Mouse (Mus musculus): ENCODE results near the gene Golt1a. TPM values are rescaled to one million over a fixed set of nuclear protein-coding genes. Genes with fewer than 3 reads are reported as not detected.
A peak's percentile ranks its signal among the peaks of the same experiment; 100 is the strongest.
"Not testable (repeated sequence)": the region's sequence is repeated elsewhere in the genome, so short reads cannot be mapped to it uniquely, and the experiment has no call there.

The Golt1a gene
- polyA plus RNA-seq, 1 experiment from 2014 or later, result not detected

GRCm38 (mm10) chr1:133331142-133331541, 21.5 kb downstream of the Golt1a start:
- Histone ChIP-seq H3K9me3 (replicated peaks) (no peaks in the 10 kb centered on the region; the same call in 1 of the 2 replicates), H3K36me3 (no peaks in the 10 kb centered on the region), H3K4me1 (peaks cover 34% of the 10 kb centered on the region), H3K27ac (replicated peaks) (peak overlapping the region; percentile 23; the same call in 1 of the 2 replicates), H3K27me3 (ENCODE audit: low read depth, poor library complexity, severe bottlenecking) (peaks cover 64% of the 10 kb centered on the region), H3K4me3 (no peak overlapping the region)
- no peak for DNase-seq (ENCODE audit: low spot score)
- WGBS, result 46% methylated on average over 3 of the region's 3 CpGs

- WGBS, result 86% methylated on average over 11 of the region's 11 CpGs
Observed at GRCm38 (mm10) chr1:133332656-133333430, 23.2 kb downstream of the Golt1a start.

GRCm38 (mm10) chr1:133333937-133334336, 24.3 kb downstream of the Golt1a start:
- H3K27me3 ChIP-seq (ENCODE audit: low read depth, poor library complexity, severe bottlenecking), result peaks cover 41% of the 10 kb centered on the region
- no peaks in the 10 kb centered on the region for H3K36me3 ChIP-seq
- no peak overlapping the region for H3K4me3 ChIP-seq
- no peak overlapping the region for H3K27ac ChIP-seq (replicated peaks)
- 65% methylated on average over 6 of the region's 6 CpGs for WGBS
- peaks cover 24% of the 10 kb centered on the region for H3K4me1 ChIP-seq
- DNase-seq (ENCODE audit: low spot score), result no peak
- no peaks in the 10 kb centered on the region; the same call in 1 of the 2 replicates for H3K9me3 ChIP-seq (replicated peaks)

More at GRCm38 (mm10) chr1:133332656-133333430, 23.2 kb downstream of the Golt1a start:
- H3K9me3 ChIP-seq (replicated peaks), result no peaks in the 10 kb centered on the region; the same call in 1 of the 2 replicates
- no peaks in the 10 kb centered on the region for H3K36me3 ChIP-seq
- H3K4me3 ChIP-seq, result no peak overlapping the region
- H3K27ac ChIP-seq (replicated peaks), result no peak overlapping the region
- peaks cover 34% of the 10 kb centered on the region for H3K4me1 ChIP-seq
- peaks cover 52% of the 10 kb centered on the region for H3K27me3 ChIP-seq (ENCODE audit: low read depth, poor library complexity, severe bottlenecking)
- DNase-seq (ENCODE audit: low spot score), result no peak

GRCm38 (mm10) chr1:133340403-133340802, 30.8 kb downstream of the Golt1a start:
- H3K27ac ChIP-seq (replicated peaks); H3K4me1 ChIP-seq; H3K27me3 ChIP-seq (ENCODE audit: low read depth, poor library complexity, severe bottlenecking); H3K9me3 ChIP-seq (replicated peaks); H3K4me3 ChIP-seq; DNase-seq (ENCODE audit: low spot score); H3K36me3 ChIP-seq: not testable (repeated sequence)
- WGBS, result 78% methylated on average over 1 of the region's 1 CpGs

- 90% methylated on average over 2 of the region's 2 CpGs for WGBS
- Histone ChIP-seq H3K4me1 (no peaks in the 10 kb centered on the region), H3K27me3 (ENCODE audit: low read depth, poor library complexity, severe bottlenecking) (no peaks in the 10 kb centered on the region; the same call in 1 of the 2 replicates), H3K4me3 (no peak overlapping the region), H3K27ac (replicated peaks) (no peak overlapping the region), H3K9me3 (replicated peaks) (no peaks in the 10 kb centered on the region), H3K36me3 (no peaks in the 10 kb centered on the region)
- no peak for DNase-seq (ENCODE audit: low spot score)
Observed at GRCm38 (mm10) chr1:133344357-133344756, 34.8 kb downstream of the Golt1a start.

- peaks cover 2% of the 10 kb centered on the region for H3K4me1 ChIP-seq
- no peaks in the 10 kb centered on the region for H3K36me3 ChIP-seq
- H3K27me3 ChIP-seq (ENCODE audit: low read depth, poor library complexity, severe bottlenecking), result no peaks in the 10 kb centered on the region; the same call in 1 of the 2 replicates
- WGBS, result 87% methylated on average over 9 of the region's 9 CpGs
- no peak for DNase-seq (ENCODE audit: low spot score)
- no peaks in the 10 kb centered on the region for H3K9me3 ChIP-seq (replicated peaks)
- H3K27ac ChIP-seq (replicated peaks), result no peak overlapping the region
- H3K4me3 ChIP-seq, result no peak overlapping the region
Observed at GRCm38 (mm10) chr1:133346531-133346930, 36.9 kb downstream of the Golt1a start.

GRCm38 (mm10) chr1:133347226-133347625, 37.6 kb downstream of the Golt1a start:
- H3K27me3 ChIP-seq (ENCODE audit: low read depth, poor library complexity, severe bottlenecking), result peaks cover 2% of the 10 kb centered on the region; the same call in 1 of the 2 replicates
- no peak for DNase-seq (ENCODE audit: low spot score)
- no peak overlapping the region for H3K27ac ChIP-seq (replicated peaks)
- no peaks in the 10 kb centered on the region for H3K9me3 ChIP-seq (replicated peaks)
- H3K4me3 ChIP-seq, result no peak overlapping the region
- no peaks in the 10 kb centered on the region for H3K36me3 ChIP-seq
- peaks cover 9% of the 10 kb centered on the region for H3K4me1 ChIP-seq
- 86% methylated on average over 3 of the region's 3 CpGs for WGBS

- Histone ChIP-seq H3K27ac (replicated peaks) (no peak overlapping the region), H3K4me3 (no peak overlapping the region), H3K4me1 (peaks cover 11% of the 10 kb centered on the region), H3K36me3 (no peaks in the 10 kb centered on the region), H3K9me3 (replicated peaks) (no peaks in the 10 kb centered on the region), H3K27me3 (ENCODE audit: low read depth, poor library complexity, severe bottlenecking) (peaks cover 9% of the 10 kb centered on the region; the same call in 1 of the 2 replicates)
- DNase-seq (ENCODE audit: low spot score), result no peak
- WGBS, result 80% methylated on average over 11 of the region's 11 CpGs
Observed at GRCm38 (mm10) chr1:133347693-133348520, 38.3 kb downstream of the Golt1a start.

- Histone ChIP-seq H3K4me1 (peaks cover 11% of the 10 kb centered on the region), H3K27me3 (ENCODE audit: low read depth, poor library complexity, severe bottlenecking) (peaks cover 27% of the 10 kb centered on the region), H3K9me3 (replicated peaks) (no peaks in the 10 kb centered on the region), H3K4me3 (no peak within 1 kb of the TSS), H3K36me3 (no peaks in the 10 kb centered on the region), H3K27ac (replicated peaks) (no peak within 1 kb of the TSS)
- 96% methylated on average over 1 of the region's 1 CpGs for WGBS
- no peak for DNase-seq (ENCODE audit: low spot score)
Observed at GRCm38 (mm10) chr1:133350210-133350609, 40.6 kb downstream of the Golt1a start, which contains the start of gene Ren1. Ren1 (plus strand) TSS chr1:133350510.

- H3K4me1 ChIP-seq, result peaks cover 20% of the 10 kb centered on the region
- peaks cover 42% of the 10 kb centered on the region for H3K27me3 ChIP-seq (ENCODE audit: low read depth, poor library complexity, severe bottlenecking)
- H3K27ac ChIP-seq (replicated peaks), result no peak overlapping the region
- 50% methylated on average over 9 of the region's 9 CpGs for WGBS
- DNase-seq (ENCODE audit: low spot score), result no peak
- no peaks in the 10 kb centered on the region for H3K9me3 ChIP-seq (replicated peaks)
- no peak overlapping the region for H3K4me3 ChIP-seq
- H3K36me3 ChIP-seq, result no peaks in the 10 kb centered on the region
Observed at GRCm38 (mm10) chr1:133351762-133352161, 42.2 kb downstream of the Golt1a start.

- DNase-seq (ENCODE audit: low spot score), result peak; percentile 70
- Histone ChIP-seq H3K36me3 (no peaks in the 10 kb centered on the region), H3K27ac (replicated peaks) (no peak overlapping the region), H3K9me3 (replicated peaks) (no peaks in the 10 kb centered on the region), H3K4me3 (no peak overlapping the region), H3K4me1 (peaks cover 20% of the 10 kb centered on the region), H3K27me3 (ENCODE audit: low read depth, poor library complexity, severe bottlenecking) (peaks cover 57% of the 10 kb centered on the region)
- 58% methylated on average over 12 of the region's 12 CpGs for WGBS
Observed at GRCm38 (mm10) chr1:133353371-133353809, 43.8 kb downstream of the Golt1a start.

- no peak overlapping the region for H3K4me3 ChIP-seq
- H3K27me3 ChIP-seq (ENCODE audit: low read depth, poor library complexity, severe bottlenecking), result peaks cover 72% of the 10 kb centered on the region
- DNase-seq (ENCODE audit: low spot score), result no peak
- H3K4me1 ChIP-seq, result peaks cover 20% of the 10 kb centered on the region
- 43% methylated on average over 5 of the region's 5 CpGs for WGBS
- H3K27ac ChIP-seq (replicated peaks), result no peak overlapping the region
- H3K9me3 ChIP-seq (replicated peaks), result no peaks in the 10 kb centered on the region
- H3K36me3 ChIP-seq, result no peaks in the 10 kb centered on the region
Observed at GRCm38 (mm10) chr1:133355469-133355868, 45.9 kb downstream of the Golt1a start.

All from midbrain, embryonic 10.5 days (tissue).